Mouse (Mus musculus) heart, postnatal 0 days (tissue): ENCODE data around the gene Clic1.

Experiments used
- CTCF ChIP-seq: IDR thresholded peaks from 2 replicates; pipeline ENCODE4 v1.5.1; 2016; ENCODE audit warnings: antibody characterized with exemption, control low read depth, low read depth
- EP300 ChIP-seq: IDR thresholded peaks from 2 replicates; pipeline ENCODE4 v1.6.1; 2016; ENCODE audit warnings: antibody characterized with exemption, low read depth

DNA sequence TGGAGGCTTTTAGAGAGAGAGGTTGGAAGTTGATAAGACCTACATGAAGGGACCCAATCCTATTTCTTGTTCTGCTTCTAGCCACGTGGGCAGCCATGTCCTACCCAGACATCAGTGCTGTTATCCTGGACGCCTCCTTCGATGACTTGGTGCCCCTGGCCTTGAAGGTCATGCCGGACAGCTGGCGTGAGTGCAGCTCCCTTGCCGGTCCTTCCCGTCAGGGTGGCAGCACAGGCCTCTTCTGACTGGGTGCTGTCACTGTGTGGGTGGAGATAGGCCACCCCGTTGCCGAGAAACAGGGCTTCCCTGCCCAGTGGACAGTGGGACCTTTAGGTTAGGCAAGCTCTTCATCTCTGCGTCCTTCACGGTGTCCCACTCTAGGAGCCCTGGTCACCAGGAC, 51.4 kb downstream of the Clic1 start:
- TF ChIP-seq EP300, result no peak
- TF ChIP-seq CTCF, result no peak
